Mouse (Mus musculus) urinary bladder, postnatal 36 days (tissue): ENCODE results near the gene Gm11634.
"Not testable (repeated sequence)": the region's sequence is repeated elsewhere in the genome, so short reads cannot be mapped to it uniquely, and the experiment has no call there.

Source experiments
- DNase-seq, 2 experiments: peaks; one replicate each; pipeline ENCODE4 v3.0.0; 2022; ENCODE audit warnings: low spot score in 2 of 2, mixed read lengths in 1 of 2

The Gm11634 gene

DNA sequence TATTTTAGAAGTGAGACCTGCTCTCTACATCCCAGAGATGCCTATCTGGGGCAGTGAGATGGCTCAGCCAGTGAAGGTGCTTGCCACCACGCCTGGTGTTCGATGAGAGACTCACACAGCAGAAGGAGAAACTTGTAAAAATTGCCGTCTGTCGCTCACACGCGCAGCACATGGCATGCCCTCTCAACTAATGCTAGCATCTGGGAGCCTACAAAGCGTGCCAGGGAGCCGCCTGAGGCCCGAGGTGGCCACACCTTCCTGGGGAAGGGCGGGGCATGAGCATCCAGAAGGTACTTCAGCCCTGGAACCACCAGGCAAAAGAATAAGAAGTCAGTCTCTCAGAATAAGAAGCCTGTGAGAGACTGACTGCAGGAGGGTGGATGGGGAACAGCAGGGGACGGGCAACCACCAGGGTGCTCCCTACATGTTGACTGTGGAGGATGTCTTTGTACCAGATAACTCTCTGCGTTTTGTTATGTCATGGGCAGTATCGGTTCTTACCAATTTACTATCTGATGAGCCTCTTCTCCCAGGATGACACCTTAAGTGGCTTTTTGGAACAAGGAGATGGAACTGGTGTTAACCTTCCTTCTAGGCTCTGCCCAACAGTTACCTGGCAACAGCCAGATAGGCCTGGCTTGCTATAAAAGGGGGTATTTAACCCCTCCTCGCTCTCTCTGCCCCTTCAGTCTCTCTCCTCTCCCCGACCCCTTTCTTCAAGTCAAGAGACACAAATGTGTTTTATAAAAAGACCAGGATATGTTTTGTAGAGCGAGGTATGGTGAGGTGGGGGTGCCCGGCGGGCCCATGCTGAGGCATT, 18.1 kb upstream of the Gm11634 start:
- no peak for DNase-seq

DNA sequence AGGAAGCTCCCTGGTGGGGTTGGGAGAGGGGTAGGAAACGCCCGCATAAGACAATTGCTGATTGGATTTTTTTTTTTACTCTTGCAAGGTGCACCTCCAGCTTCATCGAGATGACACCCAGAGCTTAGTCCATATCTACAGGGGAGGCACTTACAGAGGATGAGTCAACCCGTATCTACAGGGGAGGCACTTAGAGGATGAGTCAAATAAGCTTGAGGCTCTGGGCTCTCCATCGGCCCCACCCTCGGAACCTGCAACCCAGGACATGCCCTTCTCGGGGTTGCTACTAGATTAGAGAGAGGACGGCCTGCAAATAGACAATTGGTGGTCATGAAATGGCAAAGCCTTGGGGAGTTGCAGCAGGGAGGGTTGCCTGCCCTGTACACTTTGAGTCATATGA, 17.0 kb upstream of the Gm11634 start:
- no peak for DNase-seq

DNA sequence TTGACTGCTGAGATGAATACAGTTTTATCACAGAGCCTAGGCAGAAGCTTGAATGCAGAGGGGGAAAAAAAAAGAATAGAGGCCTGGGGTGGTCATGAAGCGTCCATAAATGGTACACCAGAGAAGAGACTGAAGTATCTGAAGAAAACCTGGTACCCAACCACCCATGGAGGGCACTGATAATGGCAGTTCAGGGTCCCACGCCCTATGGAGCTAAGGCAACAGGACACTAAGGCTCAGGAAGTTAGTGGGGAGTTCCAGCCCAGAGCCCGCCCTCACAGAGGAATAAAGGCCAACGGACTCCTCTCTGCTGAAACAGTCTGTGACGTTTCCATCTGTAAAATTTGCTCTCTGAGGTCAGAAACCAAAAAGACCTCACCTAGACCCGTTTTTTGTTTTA, 16.3 kb upstream of the Gm11634 start:
- no peak for DNase-seq

DNA sequence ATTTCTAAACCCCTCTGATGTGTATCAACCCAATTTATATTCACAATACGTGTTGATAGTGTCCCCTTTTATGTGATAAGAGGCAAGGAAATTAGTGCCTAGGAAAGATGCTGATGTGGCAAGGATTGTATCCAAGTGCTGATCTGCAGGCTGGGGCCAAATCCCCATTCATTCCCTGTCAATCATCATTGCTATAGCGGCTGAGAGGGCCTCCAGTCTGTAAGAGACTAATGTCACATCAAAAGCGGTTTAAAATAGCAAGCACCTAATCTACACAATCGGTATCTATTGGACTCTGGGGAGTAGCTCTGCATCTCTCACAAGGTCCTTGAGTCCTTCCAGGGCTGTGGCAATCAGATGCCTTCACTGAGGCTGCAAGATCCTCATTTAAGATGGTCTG, 15.1 kb upstream of the Gm11634 start:
- DNase-seq = no peak

DNA sequence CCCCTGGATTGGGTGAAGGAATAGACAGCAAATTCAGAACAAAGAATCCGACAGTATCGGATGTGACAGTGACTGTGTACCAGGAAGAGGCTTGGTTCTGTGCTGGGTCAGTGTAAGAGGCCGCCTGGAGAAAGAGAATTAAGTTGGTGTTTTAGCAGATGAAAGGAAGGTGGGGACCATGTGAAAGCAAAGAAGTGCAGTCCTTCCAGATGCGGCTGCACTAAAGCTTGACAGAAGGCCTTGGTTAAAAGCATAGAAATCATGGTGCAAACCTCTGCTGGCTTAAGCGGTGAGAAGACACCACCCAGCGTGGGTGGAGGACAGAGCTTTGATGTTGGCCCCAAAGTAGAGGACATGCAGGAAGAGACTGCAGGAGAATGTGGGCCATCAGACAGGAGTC, 14.5 kb upstream of the Gm11634 start:
- DNase-seq = no peak

DNA sequence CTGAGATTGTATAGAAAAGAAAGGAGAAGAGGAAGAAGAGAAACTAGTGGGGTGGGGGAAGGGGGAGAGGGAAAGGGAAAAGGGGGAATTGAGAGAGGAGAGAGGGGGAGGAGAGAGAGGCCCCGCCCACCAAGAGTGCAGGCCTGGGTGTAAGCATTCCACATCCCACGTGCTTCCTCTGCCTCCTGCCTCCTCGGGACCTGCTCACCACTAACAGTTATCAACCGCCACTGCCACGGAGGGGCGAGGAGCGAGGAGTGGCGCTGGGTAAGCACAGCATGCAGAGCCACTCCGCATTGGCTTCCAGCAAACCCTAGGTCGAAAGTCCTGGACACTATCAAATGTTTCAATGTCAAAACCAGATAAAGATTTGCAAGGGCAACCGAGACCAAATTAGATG, 11.4 kb upstream of the Gm11634 start:
- DNase-seq = no peak

DNA sequence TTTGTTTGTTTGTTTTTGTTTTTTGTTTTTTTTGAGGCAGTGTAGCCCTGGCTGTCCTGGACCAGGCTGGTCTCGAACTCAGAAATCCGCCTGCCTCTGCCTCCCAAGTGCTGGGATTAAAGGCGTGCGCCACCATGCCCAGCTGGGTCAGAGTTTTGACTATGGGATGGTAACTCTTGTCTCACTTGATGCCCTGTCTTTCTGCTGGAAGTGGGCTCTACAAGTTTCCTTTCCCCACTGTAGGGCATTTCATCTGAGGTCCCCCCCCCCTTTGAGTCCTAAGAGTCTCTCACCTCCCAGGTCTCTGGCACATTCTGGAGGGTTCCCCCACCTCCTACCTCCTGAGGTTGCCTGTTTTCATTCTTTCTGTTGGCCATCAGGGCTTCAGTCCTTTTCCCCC, 8.1 kb upstream of the Gm11634 start:
- DNase-seq = not testable (repeated sequence)

DNA sequence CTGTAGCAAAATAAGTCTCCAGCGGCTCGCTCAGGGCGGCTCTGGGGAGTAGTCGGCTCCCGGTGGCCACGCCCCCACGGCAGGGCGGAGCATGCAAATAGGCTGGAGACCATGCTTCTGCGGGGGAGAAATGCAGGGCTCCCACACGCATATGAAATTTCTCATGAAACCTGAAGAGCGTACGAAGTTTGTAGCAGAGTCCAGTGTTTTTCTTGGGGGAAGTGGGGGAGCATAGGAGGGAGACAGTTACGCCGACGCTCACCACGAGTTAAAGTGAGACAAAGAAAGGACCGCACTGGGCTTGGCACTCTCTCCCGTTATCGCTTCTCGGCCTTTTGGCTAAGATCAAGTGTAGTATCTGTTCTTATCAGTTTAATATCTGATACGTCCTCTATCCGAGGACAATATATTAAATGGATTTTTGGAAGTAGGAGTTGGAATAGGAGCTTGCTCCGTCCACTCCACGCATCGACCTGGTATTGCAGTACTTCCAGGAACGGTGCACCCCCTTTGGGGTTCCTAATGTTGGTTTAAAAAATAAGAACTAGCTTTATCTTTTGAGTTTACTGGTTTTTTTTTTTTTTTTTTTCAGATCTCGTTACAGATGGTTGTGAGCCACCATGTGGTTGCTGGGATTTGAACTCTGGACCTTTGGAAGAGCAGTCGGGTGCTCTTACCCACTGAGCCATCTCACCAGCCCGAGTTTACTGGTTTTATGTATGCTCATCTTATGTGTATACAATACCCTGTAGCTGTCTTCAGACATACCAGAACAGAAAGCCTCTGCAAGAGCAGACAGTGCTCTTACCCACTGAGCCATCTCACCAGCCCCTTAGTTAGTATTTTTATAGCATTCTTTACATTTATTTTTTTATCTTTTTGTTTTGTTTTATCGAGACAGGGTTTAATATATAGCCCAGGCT, 5.7 kb upstream of the Gm11634 start:
- DNase-seq = peak; percentile 62 to 75

DNA sequence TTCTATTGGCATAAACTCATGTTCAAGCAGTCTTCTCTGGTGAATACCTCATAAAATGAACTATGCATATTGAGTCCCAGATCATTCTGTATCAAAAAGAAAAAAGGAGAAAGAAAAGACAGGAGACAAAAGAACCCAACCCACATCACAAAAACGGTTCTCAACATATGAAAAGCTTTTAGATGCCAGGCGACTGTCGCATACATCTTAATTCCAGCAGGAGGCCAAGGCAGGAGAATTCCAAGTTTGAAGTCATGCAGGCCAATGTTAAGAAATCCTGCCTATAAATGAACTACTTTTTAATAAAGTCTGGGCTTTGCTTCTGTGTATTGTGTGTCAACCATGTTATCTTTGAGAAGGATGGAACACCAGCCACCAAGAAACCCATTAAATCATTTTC, 5.1 kb upstream of the Gm11634 start:
- no peak for DNase-seq

DNA sequence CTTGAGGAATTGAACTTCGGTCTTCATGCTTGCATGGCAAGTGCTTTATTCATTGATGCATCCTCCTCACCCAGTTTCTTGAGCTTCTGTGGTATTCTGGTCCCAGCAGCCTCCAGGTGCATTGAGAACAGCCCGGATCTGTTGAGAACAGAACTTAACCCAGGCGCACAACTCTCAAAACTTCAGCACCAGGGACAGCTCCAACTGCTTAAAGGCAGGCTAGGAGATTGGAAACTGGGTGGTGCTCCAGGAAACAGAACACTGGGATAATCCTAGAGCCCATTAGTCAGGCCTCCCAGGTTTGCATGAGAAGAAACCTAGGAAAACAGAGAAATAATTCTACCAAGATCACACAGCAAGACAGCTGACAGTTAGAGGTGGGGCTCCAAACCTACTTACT, 3.4 kb upstream of the Gm11634 start:
- DNase-seq = peak; percentile 48 to 52

DNA sequence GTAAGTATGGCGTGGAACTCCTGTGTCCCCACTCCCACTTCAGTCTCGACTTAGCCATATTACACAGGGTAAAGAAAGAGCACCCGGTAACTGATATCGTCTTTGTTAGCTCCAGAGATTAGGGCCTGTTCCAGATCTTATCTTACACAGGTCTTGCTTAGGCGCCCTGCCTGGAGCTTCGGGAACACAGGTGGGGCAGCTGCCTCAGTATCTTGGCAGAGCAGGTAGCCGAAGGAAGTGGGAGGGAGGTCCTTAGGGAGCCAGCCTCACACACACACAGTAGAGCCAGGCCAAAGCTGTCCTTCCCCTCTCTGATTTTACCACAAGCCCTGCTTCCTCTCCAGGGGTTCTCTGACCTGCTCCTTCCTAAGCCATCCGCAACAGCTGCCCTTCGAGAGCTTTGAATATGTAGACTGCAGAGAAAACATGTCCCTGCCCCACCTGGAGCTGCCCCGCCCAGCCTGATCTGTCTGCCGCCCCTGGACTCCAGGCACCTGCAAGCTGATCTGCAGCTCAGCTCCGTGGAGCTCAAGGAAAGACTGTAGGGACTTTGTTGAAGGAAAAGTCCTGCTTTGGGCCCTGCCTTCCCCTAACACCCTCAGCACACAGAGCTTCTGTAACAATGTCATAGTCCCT, 8.9 kb downstream of the Gm11634 start:
- no peak for DNase-seq

DNA sequence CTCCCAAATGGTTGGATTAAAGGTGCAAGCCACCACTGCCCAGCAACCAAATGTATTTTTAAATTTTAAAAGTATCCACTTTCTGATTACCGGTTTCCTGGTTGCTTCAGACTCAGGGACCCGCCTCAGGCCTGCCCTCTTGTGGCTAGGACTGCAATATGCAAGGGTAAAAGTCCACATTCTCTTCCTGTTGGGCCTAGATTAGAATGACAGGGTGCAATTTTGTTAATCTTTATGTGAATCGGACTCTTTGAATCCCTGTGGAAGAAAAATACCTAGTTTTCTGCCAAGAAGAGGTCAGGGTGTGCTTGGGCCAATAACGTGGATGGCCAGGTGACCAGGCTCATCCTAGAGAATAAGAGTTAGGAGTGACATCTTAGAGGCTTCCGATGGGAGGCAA, 9.6 kb downstream of the Gm11634 start:
- DNase-seq = peak; percentile 27 to 47

DNA sequence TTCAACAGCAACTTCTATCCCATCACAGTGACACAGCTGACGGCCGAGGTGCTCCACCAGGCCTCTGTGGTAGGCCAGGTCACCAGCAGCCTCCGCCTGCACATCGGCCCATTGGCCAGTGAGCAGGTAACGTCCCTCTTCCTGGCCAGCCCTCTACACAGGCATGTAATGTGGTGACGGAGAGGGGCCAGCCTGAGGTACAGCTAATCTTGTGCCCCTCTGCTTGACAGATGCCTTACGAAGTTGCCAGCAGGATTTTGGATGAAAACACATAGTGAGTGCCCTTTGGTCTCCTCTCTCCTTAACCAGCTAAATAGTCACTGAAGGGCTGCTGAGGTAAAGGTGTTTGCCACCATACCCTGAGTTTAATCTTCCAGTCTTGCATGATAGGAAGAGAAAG, 10.2 kb downstream of the Gm11634 start:
- no peak for DNase-seq

DNA sequence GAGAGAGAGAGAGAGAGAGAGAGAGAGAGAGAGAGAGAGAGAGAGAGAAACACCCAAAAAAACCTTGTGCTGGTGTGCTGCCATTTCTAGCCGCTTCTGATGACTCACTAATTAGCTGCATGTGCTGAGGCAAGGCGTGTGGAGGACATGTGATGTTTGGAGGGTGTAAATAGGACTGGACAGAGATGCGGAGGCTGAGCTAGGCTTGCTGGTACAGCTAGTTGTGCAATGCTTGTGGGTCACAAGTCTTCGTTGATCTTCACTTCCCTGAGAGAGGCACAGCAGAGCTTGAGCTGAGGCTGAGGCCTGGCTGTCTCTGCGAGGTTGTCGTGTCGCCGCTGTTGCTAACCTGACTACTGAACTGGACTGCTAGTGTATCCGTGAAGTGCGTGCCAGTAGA, 11.4 kb downstream of the Gm11634 start:
- DNase-seq = peak in 1 of 2 experiments; percentile 31

DNA sequence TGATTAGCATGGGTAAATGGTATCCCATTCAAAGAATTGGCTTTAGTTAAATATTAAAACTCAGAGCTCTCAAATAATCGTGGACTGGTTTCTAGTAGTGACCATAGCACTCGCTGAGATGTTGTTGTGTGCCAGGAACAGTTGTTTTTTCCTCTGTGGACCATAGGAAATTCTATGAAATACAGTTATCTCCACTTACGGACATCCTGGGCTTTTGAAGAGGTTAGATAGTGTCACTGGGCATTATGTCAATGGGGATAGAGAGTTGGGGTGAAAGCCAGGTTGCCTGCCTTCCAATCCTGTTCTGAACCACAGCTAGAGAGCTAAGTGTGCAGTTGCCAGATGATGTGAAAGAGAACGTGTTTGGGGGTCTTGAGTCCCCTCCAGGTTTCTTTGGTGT, 13.3 kb downstream of the Gm11634 start:
- DNase-seq = no peak

DNA sequence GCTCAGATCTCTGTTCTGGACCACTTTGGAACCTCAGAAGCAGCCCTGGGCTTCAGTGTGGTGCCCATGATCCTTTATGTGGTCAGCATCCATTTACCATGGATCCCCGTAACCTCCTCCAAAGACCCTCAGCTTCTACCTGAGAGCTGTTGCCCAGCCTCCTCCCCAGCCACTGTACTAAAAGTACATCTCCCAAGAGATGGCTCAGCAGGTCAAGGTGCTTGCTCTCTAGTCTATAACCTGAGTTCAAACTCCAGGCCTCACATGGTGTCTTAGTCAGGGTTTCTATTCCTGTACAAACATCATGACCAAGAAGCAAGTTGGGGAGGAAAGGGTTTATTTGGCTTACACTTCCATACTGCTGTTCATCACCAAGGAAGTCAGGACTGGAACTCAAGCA, 14.0 kb downstream of the Gm11634 start:
- not testable (repeated sequence) for DNase-seq

DNA sequence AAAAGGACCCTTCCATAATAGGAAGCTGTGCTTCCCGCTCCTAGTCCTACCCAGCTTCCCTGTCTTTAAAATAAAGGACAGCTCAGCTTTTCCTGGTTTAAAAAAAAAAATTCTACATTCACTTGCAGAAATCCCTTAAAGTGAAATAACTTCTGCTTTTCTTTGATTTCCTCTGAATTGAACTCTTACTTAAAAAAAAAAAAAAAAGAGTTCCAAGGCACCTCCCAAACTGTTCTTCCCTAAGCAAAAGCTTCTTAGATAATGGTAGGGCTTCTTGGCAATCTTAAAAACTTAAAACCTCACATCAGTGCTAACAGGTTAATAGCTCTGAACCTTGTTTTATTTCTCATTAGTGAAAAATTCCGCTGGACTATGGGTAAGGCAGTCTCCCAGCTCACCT, 15.9 kb downstream of the Gm11634 start:
- DNase-seq = no peak

DNA sequence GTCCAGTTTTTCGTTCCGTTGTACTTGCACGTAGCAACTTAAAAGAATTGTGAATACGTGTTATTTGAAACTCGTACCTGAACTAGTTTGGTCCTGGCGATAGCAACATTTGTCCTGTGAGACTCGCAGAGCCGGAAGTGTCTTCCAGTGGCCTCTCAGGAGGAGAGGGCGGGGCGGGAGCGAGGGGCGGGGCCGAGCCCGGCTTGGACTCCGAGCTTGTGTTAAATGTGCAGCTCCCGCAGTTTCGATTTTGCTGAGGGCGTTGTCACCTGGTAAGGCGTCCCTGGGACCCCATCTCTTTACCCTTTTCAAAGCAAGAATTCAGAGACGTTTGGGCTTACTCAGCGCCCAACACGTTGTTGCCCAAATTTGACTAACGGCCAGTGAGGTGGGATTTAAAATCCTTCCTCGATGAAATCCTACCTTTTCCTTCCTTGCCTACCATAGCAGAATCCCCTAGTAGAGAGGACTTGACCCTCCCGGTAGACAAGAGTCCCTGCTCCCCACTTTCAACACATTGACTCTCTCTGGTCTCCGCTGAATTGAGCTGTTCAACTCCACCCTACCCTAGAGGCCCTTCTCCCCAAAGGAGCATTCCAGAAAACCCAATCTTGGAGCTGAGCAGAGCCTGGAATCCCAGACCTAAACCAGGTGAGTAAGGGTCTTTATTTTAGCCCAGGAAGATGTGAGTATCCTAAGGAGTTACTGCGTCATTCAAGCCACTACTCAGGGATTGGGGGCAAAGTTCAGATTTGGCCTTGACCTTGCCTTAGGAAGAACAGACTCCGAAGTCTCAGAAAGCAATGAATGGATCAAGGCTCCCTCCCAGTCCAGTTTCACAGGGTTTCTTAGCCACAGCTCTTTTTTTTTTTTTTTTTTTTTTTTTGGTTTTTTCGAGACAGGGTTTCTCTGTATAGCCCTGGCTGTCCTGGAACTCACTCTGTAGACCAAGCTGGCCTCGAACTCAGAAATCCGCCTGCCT, 16.7 kb downstream of the Gm11634 start, which contains the start of gene Tmem106a:
TSS of gene Tmem106a (plus strand) at position 189 of the 982 bp plus-strand sequence.
- peak; percentile 54 to 73 for DNase-seq

DNA sequence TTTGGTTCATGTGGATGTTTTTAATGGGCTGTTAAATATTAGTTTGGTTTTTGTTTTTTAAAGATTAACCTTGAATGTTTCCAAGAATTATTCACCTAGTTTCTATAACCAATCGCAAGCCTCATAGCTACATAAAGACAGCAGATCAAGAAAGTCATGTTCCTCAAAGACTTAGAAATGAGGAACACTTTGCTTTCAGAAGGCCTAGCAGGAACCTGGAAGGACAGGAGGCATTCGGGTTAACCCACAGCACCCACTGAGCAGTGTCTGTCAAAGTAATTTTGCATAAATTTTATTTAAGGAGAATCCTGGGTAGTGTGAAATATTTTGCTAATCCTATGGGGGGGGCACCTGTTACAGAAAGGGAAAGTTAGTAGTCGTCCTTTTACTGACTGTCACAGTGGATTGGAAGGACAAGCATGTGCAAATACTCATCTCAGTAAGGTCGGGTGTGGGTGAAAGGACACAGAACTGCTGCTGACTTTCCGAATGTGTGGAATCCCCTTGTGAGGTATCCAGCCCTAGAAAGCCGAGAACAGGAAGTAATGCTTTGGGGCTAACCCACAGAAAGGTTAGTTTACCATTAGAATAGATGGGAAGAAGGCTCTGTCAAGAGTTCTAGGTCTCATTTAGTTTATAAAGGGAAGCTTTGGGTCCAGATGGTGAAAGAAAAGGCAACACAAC, 17.8 kb downstream of the Gm11634 start:
- no peak for DNase-seq

DNA sequence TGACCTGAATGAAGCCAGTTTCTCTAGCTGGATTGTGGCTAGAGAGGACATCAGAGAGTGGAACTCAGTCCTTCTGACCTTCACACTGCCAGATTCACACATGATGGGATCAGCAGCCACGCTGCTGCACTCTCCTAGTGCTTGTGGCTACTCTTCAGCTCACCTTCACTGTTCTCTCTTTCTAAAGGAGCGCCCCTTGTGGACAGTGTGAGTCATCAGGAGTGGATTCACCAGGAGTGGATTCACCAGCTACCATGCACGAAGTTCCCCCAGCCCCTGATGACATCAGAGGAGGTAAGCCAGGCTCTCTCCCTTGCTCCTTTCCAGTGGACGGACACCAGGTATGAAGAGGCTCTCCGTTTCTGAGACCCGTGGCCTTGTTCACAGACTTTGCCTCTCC, 22.9 kb downstream of the Gm11634 start:
- DNase-seq = no peak
